Mouse (Mus musculus): ENCODE measurements around the gene Tmc7. TPM values are rescaled to one million over a fixed set of nuclear protein-coding genes. Genes with fewer than 3 reads are reported as not detected.

The Tmc7 gene
- polyA plus RNA-seq, 1 experiment from 2014 or later = 0.33 TPM

DNA sequence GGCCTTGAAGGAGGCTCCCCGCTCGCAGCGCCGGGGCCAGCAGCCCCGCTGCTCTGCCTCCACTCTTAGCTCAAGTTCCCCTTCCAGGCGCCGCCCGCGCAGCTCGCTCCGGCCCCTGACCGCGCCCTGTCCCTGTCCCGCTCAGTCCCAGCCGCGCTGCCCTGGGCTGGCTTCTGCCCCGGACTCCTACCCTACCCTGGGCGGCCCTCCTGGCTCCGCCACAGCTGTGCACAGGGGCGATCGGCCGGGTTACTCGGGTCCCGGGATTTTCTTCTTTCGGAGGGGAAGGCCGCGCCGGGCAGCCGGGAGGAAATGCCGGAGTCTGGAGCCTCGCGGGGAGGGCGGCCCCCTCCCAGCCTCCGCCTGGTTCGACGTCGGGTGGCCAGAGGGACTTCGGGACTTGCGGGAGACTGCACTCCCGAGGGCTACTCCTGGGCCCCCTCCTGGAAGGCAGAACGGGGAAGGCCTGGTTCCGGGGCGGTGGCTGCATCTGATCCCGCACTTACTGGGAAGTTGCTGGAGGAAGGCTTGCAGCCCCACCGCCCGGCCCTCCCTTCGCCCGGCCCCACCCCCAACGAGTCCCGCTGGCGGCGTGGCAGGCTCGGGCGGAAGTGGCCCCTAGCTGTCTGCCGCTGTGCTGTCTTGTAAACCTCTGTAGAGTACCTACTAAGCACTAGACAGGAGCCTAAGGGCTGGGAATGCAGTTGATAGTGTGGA, 92.9 kb downstream of the Tmc7 start, which contains the start of gene Itpripl2:
Itpripl2 (minus strand) TSS at position 545 of the 717 bp plus-strand sequence.
- no peaks in the 10 kb centered on the region for H3K9me3 ChIP-seq (ENCODE audit: low read length)
- peak within 1 kb of the TSS; percentile 90 for H3K27ac ChIP-seq (ENCODE audit: low read depth)
- DNase-seq (peak; percentile 83), ATAC-seq (peak; percentile 77)
- H3K4me3 ChIP-seq (ENCODE audit: low read depth, low read length) = peak within 1 kb of the TSS; percentile 53
- H3K27me3 ChIP-seq (ENCODE audit: insufficient read depth, low read length) = no peaks in the 10 kb centered on the region
- 0 out of 2 replicates have a peak, but pooled peaks cover 4% of the 10 kb centered on the region for H3K36me3 ChIP-seq (replicated peaks; ENCODE audit: insufficient read depth, low read length)
- peak within 1 kb of the TSS; percentile 67 for H3K4me2 ChIP-seq (ENCODE audit: low read depth, low read length)
- peak within 1 kb of the TSS; percentile 82 for H3K9ac ChIP-seq (replicated peaks)
- WGBS (ENCODE audit: insufficient replicate concordance) = under 1% methylated on average over 46 of the region's 55 CpGs
- peaks cover 46% of the 10 kb centered on the region for H3K4me1 ChIP-seq (ENCODE audit: insufficient read depth)
- TF ChIP-seq EP300 (IDR thresholded peaks at IDR 0.05; ENCODE audit: low read depth) (no peak), CTCF (IDR thresholded peaks at IDR 0.05; ENCODE audit: low read depth) (no peak)

DNA sequence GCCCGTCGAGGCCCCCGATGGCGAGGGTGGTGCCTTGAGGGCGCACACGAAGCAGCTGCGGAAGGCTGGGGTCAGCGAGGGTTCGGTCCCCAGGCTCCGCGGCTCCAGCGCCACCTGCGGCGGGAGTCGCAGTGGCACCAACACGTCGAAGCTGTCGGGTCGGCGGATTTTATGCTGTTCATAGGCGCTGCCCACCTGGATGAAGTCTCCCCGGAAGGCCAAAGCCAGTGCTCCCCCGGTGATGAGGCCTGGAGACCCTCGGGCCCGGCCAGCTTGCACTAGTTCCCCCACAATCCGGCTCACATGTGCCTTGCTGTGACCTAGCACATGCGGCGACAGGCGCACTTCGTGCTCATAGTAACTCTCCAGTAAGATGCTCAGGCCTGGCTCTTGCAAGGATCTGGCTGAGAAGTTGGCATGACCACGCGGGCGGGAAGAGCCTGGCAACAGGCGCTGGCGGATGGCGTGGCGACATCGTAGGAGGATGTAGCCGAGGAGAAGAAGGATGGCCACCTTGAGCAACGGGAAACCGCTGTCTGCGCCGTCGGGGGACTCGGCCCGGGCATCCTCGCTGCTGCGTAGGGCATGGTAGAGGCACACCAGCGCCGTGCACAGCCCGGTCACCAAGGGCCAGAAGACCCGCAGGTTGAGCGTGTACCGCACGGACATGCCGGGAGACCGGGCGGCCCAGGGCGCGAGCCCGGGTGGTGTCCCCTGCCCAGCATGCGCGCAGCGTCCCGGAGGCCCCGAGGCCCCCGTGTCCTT, 93.7 kb downstream of the Tmc7 start:
- peak overlapping the region; percentile 67 for H3K4me2 ChIP-seq (ENCODE audit: low read depth, low read length)
- H3K4me3 ChIP-seq (ENCODE audit: low read depth, low read length) = peak overlapping the region; percentile 53
- no peaks in the 10 kb centered on the region for H3K27me3 ChIP-seq (ENCODE audit: insufficient read depth, low read length)
- ATAC-seq = peak; percentile 22
- 11% methylated on average over 67 of the region's 67 CpGs for WGBS (ENCODE audit: insufficient replicate concordance)
- H3K4me1 ChIP-seq (ENCODE audit: insufficient read depth) = peaks cover 46% of the 10 kb centered on the region
- H3K9ac ChIP-seq (replicated peaks) = peak overlapping the region; percentile 82
- no peaks in the 10 kb centered on the region for H3K9me3 ChIP-seq (ENCODE audit: low read length)
- peak overlapping the region; percentile 90 for H3K27ac ChIP-seq (ENCODE audit: low read depth)
- 0 out of 2 replicates have a peak, but pooled peaks cover 4% of the 10 kb centered on the region for H3K36me3 ChIP-seq (replicated peaks; ENCODE audit: insufficient read depth, low read length)
- DNase-seq = peak; percentile 68
- TF ChIP-seq EP300 (IDR thresholded peaks at IDR 0.05; ENCODE audit: low read depth) = no peak
- TF ChIP-seq CTCF (IDR thresholded peaks at IDR 0.05; ENCODE audit: low read depth) = peak; percentile 38

DNA sequence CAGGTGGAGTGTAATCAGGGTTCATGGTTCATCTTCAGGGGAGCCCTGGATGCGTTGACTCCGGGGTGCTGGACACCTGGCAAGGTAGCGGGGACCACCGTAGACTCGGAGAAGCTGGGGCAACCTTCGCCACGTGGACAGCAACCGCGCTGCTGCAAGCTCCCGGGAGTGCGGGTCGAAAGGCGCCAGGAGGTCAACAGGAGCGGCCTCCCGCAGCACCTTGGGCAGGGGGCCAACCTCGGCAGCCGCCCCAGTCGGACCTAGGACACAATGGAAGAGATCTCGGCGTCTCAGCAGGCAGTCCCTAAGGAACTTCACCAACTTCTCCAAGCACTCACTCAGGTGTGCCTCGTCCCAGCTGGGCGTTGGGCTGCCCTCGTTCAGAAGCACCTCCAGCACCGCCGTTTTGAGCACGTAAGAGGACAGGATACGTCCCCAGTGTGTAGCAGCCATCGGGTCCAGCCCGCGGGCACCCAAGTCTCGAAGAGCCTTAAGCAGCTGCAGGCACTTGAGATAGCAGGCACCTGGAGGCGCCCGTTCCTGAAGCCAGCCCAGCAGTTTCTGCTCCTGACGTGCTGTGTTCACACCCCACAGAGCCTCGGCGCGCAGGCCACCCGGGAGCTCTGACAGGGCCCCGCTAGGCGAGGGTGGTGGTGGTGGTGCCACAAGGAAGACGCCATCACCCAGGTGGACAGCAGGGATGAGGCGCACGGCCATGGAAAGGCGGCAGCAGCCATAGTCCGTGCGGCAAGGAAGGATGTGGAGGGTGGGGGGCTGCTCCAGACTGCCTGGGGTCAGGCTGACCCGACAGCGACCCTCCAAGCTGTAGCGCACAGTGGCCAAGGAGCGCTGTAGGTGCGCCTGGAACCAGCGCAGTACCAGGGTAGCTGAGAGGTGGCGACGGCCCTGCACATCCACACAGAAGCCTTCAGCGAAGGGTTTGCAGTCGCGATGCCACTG, 94.5 kb downstream of the Tmc7 start:
- WGBS (ENCODE audit: insufficient replicate concordance) = 65% methylated on average over 57 of the region's 57 CpGs
- no peak for ATAC-seq
- H3K36me3 ChIP-seq (replicated peaks; ENCODE audit: insufficient read depth, low read length) = 0 out of 2 replicates have a peak, but pooled peaks cover 4% of the 10 kb centered on the region
- peak; percentile 38 for DNase-seq
- H3K9me3 ChIP-seq (ENCODE audit: low read length) = no peaks in the 10 kb centered on the region
- TF ChIP-seq EP300 (IDR thresholded peaks at IDR 0.05; ENCODE audit: low read depth) (no peak), CTCF (IDR thresholded peaks at IDR 0.05; ENCODE audit: low read depth) (no peak)
- no peaks in the 10 kb centered on the region for H3K27me3 ChIP-seq (ENCODE audit: insufficient read depth, low read length)
- H3K4me3 ChIP-seq (ENCODE audit: low read depth, low read length) = peak overlapping the region; percentile 53
- H3K4me2 ChIP-seq (ENCODE audit: low read depth, low read length) = peak overlapping the region; percentile 67
- H3K9ac ChIP-seq (replicated peaks) = no peak overlapping the region
- H3K4me1 ChIP-seq (ENCODE audit: insufficient read depth) = peaks cover 46% of the 10 kb centered on the region
- no peak overlapping the region for H3K27ac ChIP-seq (ENCODE audit: low read depth)

DNA sequence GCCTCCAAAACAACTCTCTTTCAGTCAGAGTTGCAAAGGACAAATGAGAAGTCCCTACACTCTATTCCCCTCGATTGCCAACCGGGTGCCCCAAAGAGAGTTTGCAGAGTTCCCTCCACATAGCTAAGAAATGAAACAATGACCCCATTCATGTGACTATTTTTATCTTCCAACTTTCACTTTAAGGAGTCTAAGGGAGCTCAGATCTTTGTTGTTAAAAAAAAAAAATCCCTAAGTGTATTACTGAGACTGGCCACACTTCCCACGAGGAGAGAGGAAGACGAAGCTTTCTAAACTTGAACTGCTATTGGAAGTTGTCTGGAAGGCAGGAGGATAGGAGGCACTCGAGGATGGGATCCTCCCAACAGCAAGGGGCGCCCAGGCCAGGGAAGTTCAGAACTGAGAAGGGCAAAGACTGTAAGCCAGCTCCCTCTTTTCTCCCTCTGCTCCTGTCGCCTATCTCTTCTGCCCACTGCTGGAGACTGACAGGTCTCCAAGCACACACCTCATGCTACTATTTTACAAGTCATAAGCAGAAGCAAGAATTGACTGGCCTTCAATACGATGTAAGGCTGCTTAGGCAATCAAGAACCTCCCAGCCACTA, 96.4 kb downstream of the Tmc7 start:
- ATAC-seq (no peak), DNase-seq (no peak)
- H3K4me2 ChIP-seq (ENCODE audit: low read depth, low read length) = peak overlapping the region; percentile 55
- H3K4me3 ChIP-seq (ENCODE audit: low read depth, low read length) = 0 out of 2 replicates have a peak overlapping the region, but pooled peaks have one; percentile 1
- H3K9ac ChIP-seq (replicated peaks) = no peak overlapping the region
- H3K27me3 ChIP-seq (ENCODE audit: insufficient read depth, low read length) = no peaks in the 10 kb centered on the region
- peaks cover 43% of the 10 kb centered on the region for H3K4me1 ChIP-seq (ENCODE audit: insufficient read depth)
- no peak overlapping the region for H3K27ac ChIP-seq (ENCODE audit: low read depth)
- TF ChIP-seq EP300 (IDR thresholded peaks at IDR 0.05; ENCODE audit: low read depth) (no peak), CTCF (IDR thresholded peaks at IDR 0.05; ENCODE audit: low read depth) (no peak)
- no peaks in the 10 kb centered on the region for H3K9me3 ChIP-seq (ENCODE audit: low read length)
- 39% methylated on average over 8 of the region's 8 CpGs for WGBS (ENCODE audit: insufficient replicate concordance)
- 0 out of 2 replicates have a peak, but pooled peaks cover 4% of the 10 kb centered on the region for H3K36me3 ChIP-seq (replicated peaks; ENCODE audit: insufficient read depth, low read length)

DNA sequence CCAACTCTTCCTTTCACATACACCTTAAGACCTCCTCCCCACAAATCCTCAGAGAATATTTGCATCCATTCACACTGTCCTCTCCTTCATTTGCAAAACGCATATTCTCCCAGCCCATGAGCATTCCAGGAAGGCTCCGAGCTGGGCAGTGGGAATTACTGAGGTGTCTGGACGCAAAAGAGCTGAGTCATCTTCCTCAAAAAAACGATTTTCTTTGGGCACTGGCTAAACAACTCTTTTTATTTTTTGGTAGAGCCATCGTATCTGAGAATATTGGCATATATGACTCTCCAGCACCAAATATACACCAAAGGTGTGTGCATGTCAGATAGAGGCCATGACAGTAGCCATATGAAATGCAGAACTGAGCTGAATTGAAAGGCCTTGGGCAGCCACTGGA, 97.6 kb downstream of the Tmc7 start:
- DNase-seq = no peak
- TF ChIP-seq EP300 (IDR thresholded peaks at IDR 0.05; ENCODE audit: low read depth) = no peak
- TF ChIP-seq CTCF (IDR thresholded peaks at IDR 0.05; ENCODE audit: low read depth) = no peak
- no peaks in the 10 kb centered on the region for H3K27me3 ChIP-seq (ENCODE audit: insufficient read depth, low read length)
- no peak for ATAC-seq
- H3K27ac ChIP-seq (ENCODE audit: low read depth) = no peak overlapping the region
- 61% methylated on average over 5 of the region's 5 CpGs for WGBS (ENCODE audit: insufficient replicate concordance)
- no peak overlapping the region for H3K4me2 ChIP-seq (ENCODE audit: low read depth, low read length)
- 0 out of 2 replicates have a peak, but pooled peaks cover 4% of the 10 kb centered on the region for H3K36me3 ChIP-seq (replicated peaks; ENCODE audit: insufficient read depth, low read length)
- no peaks in the 10 kb centered on the region for H3K9me3 ChIP-seq (ENCODE audit: low read length)
- no peak overlapping the region for H3K9ac ChIP-seq (replicated peaks)
- H3K4me3 ChIP-seq (ENCODE audit: low read depth, low read length) = no peak overlapping the region
- H3K4me1 ChIP-seq (ENCODE audit: insufficient read depth) = peaks cover 39% of the 10 kb centered on the region

Other genes starting within 250 kb of the Tmc7 start
- gene Syt17, start 136.5 kb downstream of the Tmc7 start, polyA plus RNA-seq (2015; fragmentation: Nextera tagmentation; extraction: Ambion mirVana) = 0.06 and 0.08 TPM in 2 replicates
- 1.3 TPM in 2 replicates for gene Itpripl2, start 92.8 kb downstream of the Tmc7 start, polyA plus RNA-seq (2015; fragmentation: Nextera tagmentation; extraction: Ambion mirVana)
- 53.1 and 53.4 TPM in 2 replicates for gene Coq7, start 51.4 kb downstream of the Tmc7 start, polyA plus RNA-seq (2015; fragmentation: Nextera tagmentation; extraction: Ambion mirVana)
- 0.02 and 0.05 TPM in 2 replicates for gene Tmc5, start 12.6 kb upstream of the Tmc7 start, polyA plus RNA-seq (2015; fragmentation: Nextera tagmentation; extraction: Ambion mirVana)
- gene Gde1, start 121.0 kb upstream of the Tmc7 start, polyA plus RNA-seq (2015; fragmentation: Nextera tagmentation; extraction: Ambion mirVana) = 40.1 and 43.1 TPM in 2 replicates
- 2.7 and 3.5 TPM in 2 replicates for gene Ccp110, start 127.8 kb upstream of the Tmc7 start, polyA plus RNA-seq (2015; fragmentation: Nextera tagmentation; extraction: Ambion mirVana)
- gene Vps35l, start 155.5 kb upstream of the Tmc7 start, polyA plus RNA-seq (2015; fragmentation: Nextera tagmentation; extraction: Ambion mirVana) = 19.3 and 20.5 TPM in 2 replicates